Mouse (Mus musculus): ENCODE data around the gene B3gntl1.

- TF ChIP-seq CTCF (IDR thresholded peaks at IDR 0.05; ENCODE audit: control insufficient read depth, insufficient read depth, insufficient replicate concordance, low read depth, low read length) = peak; percentile 4; the same call in 1 of the 2 replicates
- TF ChIP-seq POLR2A (IDR thresholded peaks at IDR 0.05; ENCODE audit: control insufficient read depth, low read depth, low read length) = no peak
Observed at GRCm38 (mm10) chr11:121680750-121681149, 7.8 kb upstream of the B3gntl1 start.
